Mouse (Mus musculus): ENCODE results near the gene Pdgfb. TPM values are rescaled to one million over a fixed set of nuclear protein-coding genes. Genes with fewer than 3 reads are reported as not detected.

The Pdgfb gene
- polyA plus RNA-seq, 1 experiment from 2014 or later, result 4.7 TPM

DNA sequence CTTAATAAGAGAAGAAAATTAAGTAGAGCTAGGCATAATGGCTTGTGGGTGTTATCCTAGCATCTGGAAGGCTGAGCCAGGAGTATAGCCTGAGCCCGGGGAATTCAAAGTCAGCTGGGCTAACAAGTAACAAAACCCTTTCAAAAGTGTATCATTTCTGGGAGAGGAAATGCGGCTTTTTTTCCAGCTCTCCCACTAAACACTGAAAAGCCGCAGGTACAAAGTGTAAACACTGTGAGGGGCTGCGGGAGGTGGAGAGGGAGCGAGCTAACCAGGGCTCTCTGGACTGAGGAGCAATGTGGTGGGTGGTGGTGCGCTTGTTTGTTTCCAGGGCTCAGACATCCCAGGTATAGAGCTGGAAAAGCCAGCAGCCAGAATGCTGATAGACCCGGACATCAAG, 50.4 kb downstream of the Pdgfb start:
- Histone ChIP-seq H3K27me3 (ENCODE audit: control insufficient read depth, insufficient read depth, low read length) (no peaks in the 10 kb centered on the region), H3K4me3 (replicated peaks; ENCODE audit: low read depth, low read length) (no peak overlapping the region), H3K4me2 (ENCODE audit: low read length) (no peak overlapping the region), H3K4me1 (ENCODE audit: control insufficient read depth, insufficient read depth, low read length) (no peaks in the 10 kb centered on the region), H3K27ac (replicated peaks; ENCODE audit: low read depth, low read length) (no peak overlapping the region), H3K9me3 (ENCODE audit: control insufficient read depth, low read length) (no peaks in the 10 kb centered on the region), H3K36me3 (ENCODE audit: control insufficient read depth, insufficient read depth, low read length) (no peaks in the 10 kb centered on the region), H3K9ac (replicated peaks; ENCODE audit: low read length) (no peak overlapping the region)
- ATAC-seq (ENCODE audit: low FRiP score, low TSS enrichment) (no peak), DNase-seq (no peak)
- WGBS, result 93% methylated on average over 7 of the region's 7 CpGs

DNA sequence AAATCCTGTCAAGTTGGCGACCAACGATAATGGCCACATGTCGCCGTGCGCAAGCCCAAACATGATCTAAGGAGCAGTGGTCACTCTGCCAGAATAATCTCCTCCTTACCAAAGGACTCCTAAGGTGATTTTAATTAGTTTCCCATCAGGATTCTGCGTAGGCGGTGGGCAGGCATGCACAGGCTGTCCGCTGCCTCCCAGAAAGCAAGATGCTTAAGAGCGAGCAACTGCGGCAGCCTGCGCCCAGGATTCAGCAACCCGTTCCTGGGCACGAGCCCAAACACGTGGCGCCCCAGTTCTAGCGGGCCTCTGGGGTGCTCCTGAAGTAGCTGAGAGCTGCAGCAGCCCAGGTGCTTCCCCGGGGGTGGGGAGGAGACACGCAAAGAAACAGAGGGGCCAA, 52.1 kb downstream of the Pdgfb start:
- Histone ChIP-seq H3K4me1 (ENCODE audit: control insufficient read depth, insufficient read depth, low read length) (no peaks in the 10 kb centered on the region), H3K27me3 (ENCODE audit: control insufficient read depth, insufficient read depth, low read length) (no peaks in the 10 kb centered on the region), H3K9me3 (ENCODE audit: control insufficient read depth, low read length) (no peaks in the 10 kb centered on the region), H3K27ac (replicated peaks; ENCODE audit: low read depth, low read length) (no peak overlapping the region), H3K9ac (replicated peaks; ENCODE audit: low read length) (no peak overlapping the region), H3K4me2 (ENCODE audit: low read length) (no peak overlapping the region), H3K36me3 (ENCODE audit: control insufficient read depth, insufficient read depth, low read length) (no peaks in the 10 kb centered on the region), H3K4me3 (replicated peaks; ENCODE audit: low read depth, low read length) (no peak overlapping the region)
- DNase-seq (no peak), ATAC-seq (ENCODE audit: low FRiP score, low TSS enrichment) (no peak)
- WGBS, result 64% methylated on average over 18 of the region's 18 CpGs

DNA sequence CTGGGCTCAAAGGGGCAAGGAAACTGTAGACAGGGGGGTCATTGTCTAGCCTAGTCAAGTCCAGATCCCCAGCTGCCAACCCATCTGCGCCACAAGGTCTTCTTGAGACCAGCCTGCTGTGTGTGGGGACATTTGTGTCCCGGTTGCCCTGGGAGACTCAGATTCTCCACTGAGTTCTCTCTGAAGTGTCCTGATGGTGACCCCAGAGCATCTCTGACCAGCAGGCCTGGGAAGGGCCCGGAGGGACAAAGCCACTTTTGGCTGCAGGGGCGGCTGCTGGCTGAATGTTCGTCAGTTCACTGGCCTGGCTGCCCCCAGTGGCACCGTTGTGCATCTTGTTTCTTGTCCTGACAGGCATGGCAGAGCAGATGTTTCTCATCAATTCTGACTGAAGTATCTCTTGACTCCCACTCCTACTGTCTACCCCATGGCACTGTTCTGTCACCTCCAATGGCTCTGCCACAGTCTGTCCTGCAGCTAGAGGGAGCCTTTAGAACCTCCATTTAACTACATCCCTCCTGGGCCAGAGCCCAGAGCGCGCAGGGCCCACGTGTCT, 53.3 kb downstream of the Pdgfb start:
- ATAC-seq (ENCODE audit: low FRiP score, low TSS enrichment), result no peak
- no peak overlapping the region for H3K27ac ChIP-seq (replicated peaks; ENCODE audit: low read depth, low read length)
- 60% methylated on average over 9 of the region's 9 CpGs for WGBS

DNA sequence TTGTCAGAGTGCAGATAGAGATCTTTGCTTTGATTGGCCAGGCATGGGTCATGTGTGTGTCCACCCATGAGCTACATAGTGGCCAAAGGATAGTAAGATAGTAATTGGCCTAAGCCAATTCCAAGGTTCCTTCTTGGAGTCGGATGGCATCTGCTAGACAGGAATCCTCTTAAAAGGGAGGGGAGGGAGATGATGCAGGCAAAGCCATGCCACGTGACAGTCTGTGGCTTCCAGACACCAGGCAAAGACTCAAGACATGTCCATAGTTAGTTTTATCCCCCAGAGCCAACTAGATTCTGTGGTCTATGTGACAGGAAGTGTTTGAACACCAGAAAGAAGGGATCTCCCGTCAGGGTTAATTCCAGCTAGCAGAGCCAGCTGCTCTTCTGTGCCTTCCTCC, 56.4 kb downstream of the Pdgfb start:
- Histone ChIP-seq H3K4me3 (replicated peaks; ENCODE audit: low read depth, low read length) (no peak overlapping the region), H3K36me3 (ENCODE audit: control insufficient read depth, insufficient read depth, low read length) (no peaks in the 10 kb centered on the region), H3K4me1 (ENCODE audit: control insufficient read depth, insufficient read depth, low read length) (no peaks in the 10 kb centered on the region), H3K27me3 (ENCODE audit: control insufficient read depth, insufficient read depth, low read length) (no peaks in the 10 kb centered on the region), H3K9ac (replicated peaks; ENCODE audit: low read length) (no peak overlapping the region), H3K9me3 (ENCODE audit: control insufficient read depth, low read length) (no peaks in the 10 kb centered on the region), H3K27ac (replicated peaks; ENCODE audit: low read depth, low read length) (no peak overlapping the region), H3K4me2 (ENCODE audit: low read length) (no peak overlapping the region)
- DNase-seq (no peak), ATAC-seq (ENCODE audit: low FRiP score, low TSS enrichment) (no peak)
- 49% methylated on average over 3 of the region's 3 CpGs for WGBS

More for the DNA sequence above, 53.3 kb downstream of the Pdgfb start:
- Histone ChIP-seq H3K9ac (replicated peaks; ENCODE audit: low read length) (no peak overlapping the region), H3K4me1 (ENCODE audit: control insufficient read depth, insufficient read depth, low read length) (no peaks in the 10 kb centered on the region), H3K9me3 (ENCODE audit: control insufficient read depth, low read length) (no peaks in the 10 kb centered on the region), H3K36me3 (ENCODE audit: control insufficient read depth, insufficient read depth, low read length) (no peaks in the 10 kb centered on the region), H3K4me2 (ENCODE audit: low read length) (no peak overlapping the region), H3K4me3 (replicated peaks; ENCODE audit: low read depth, low read length) (no peak overlapping the region), H3K27me3 (ENCODE audit: control insufficient read depth, insufficient read depth, low read length) (no peaks in the 10 kb centered on the region)
- no peak for DNase-seq

DNA sequence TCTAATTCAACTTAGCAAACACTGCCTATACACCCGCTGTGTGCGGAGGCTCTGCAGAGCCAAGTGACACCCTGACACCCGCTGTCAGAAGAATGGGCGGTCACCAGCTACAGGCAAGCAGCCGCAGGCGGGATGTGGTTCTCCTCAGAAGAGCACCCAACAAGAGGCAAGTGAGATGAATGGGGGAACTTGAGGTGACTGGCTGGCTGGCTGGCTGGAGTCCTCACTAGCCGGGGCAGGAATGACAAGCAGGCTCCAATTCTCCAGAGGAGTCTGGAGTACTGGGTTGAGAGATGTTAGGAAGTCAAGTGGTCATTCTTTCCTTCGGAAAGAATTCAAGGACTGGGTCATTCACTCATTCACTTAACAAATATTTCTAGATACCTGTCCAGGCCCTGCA, 58.2 kb downstream of the Pdgfb start:
- H3K4me2 ChIP-seq (ENCODE audit: low read length), result no peak overlapping the region
- no peak overlapping the region for H3K4me3 ChIP-seq (replicated peaks; ENCODE audit: low read depth, low read length)
- no peaks in the 10 kb centered on the region for H3K36me3 ChIP-seq (ENCODE audit: control insufficient read depth, insufficient read depth, low read length)
- no peak for ATAC-seq (ENCODE audit: low FRiP score, low TSS enrichment)
- DNase-seq, result no peak
- H3K27ac ChIP-seq (replicated peaks; ENCODE audit: low read depth, low read length), result no peak overlapping the region
- no peaks in the 10 kb centered on the region for H3K9me3 ChIP-seq (ENCODE audit: control insufficient read depth, low read length)
- no peaks in the 10 kb centered on the region for H3K4me1 ChIP-seq (ENCODE audit: control insufficient read depth, insufficient read depth, low read length)
- no peaks in the 10 kb centered on the region for H3K27me3 ChIP-seq (ENCODE audit: control insufficient read depth, insufficient read depth, low read length)
- no peak overlapping the region for H3K9ac ChIP-seq (replicated peaks; ENCODE audit: low read length)
- WGBS, result 90% methylated on average over 8 of the region's 8 CpGs

DNA sequence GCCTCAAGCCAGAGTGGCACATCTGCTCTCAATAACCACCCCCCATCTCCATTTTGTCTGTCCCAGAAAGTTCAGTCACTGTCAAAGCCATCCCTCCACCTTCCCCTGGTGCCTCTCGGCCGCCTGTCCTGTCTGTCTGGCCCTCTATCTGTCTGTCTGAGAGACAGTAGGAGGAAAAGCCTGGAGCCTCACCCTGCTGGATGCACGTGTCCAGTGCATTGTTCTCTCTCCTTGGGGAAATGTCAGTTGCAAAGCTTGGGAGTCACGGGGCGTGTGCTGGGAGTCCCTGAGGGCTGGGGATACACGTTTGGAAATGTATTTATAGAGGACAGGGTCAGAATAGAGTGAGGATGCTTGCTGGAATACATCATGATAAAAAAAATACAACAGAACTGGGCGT, 61.3 kb downstream of the Pdgfb start:
- H3K27ac ChIP-seq (replicated peaks; ENCODE audit: low read depth, low read length), result no peak overlapping the region
- H3K27me3 ChIP-seq (ENCODE audit: control insufficient read depth, insufficient read depth, low read length), result no peaks in the 10 kb centered on the region
- H3K9ac ChIP-seq (replicated peaks; ENCODE audit: low read length), result no peak overlapping the region
- no peak overlapping the region for H3K4me3 ChIP-seq (replicated peaks; ENCODE audit: low read depth, low read length)
- H3K36me3 ChIP-seq (ENCODE audit: control insufficient read depth, insufficient read depth, low read length), result no peaks in the 10 kb centered on the region
- H3K9me3 ChIP-seq (ENCODE audit: control insufficient read depth, low read length), result no peaks in the 10 kb centered on the region
- peaks cover 20% of the 10 kb centered on the region for H3K4me1 ChIP-seq (ENCODE audit: control insufficient read depth, insufficient read depth, low read length)
- WGBS, result 60% methylated on average over 7 of the region's 7 CpGs
- no peak for DNase-seq
- no peak overlapping the region for H3K4me2 ChIP-seq (ENCODE audit: low read length)
- ATAC-seq (ENCODE audit: low FRiP score, low TSS enrichment), result no peak

DNA sequence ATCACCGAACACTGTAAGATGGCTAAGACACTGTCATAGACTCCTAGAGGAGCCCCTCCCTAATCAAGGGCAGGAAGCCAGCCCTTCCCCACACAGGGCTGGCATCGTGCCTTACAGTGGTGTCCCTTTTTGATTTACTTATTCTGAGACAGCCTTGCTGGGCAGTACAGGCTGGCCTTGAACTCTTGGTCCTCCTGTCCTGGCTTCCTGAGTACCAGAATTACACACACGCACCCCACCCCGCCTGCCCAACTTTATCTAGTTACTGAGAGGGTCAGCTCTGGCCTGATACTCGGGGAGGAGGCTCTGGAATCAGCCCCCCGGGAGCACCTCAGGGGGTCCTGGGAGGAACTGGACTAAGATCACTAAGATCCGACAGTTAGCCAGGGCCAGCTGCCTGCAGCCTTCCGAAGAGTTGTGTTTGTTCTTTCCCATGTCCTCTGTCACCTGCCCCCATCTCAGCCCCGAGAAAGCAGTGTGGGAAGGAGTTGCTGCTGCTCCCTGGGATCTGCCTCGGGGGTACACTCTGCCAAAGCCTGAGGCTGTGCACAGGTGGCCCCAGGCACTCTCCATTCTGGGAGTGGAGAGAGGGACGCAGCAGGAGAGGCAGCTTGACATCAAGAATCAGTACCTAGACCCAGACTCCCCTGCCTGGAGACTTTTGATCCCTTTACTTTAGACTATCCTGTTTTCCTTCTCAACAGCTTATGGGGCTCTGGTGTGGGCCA, 62.1 kb downstream of the Pdgfb start:
- WGBS, result 56% methylated on average over 11 of the region's 11 CpGs
- no peaks in the 10 kb centered on the region for H3K36me3 ChIP-seq (ENCODE audit: control insufficient read depth, insufficient read depth, low read length)
- no peaks in the 10 kb centered on the region for H3K27me3 ChIP-seq (ENCODE audit: control insufficient read depth, insufficient read depth, low read length)
- H3K4me2 ChIP-seq (ENCODE audit: low read length), result no peak overlapping the region
- H3K9me3 ChIP-seq (ENCODE audit: control insufficient read depth, low read length), result no peaks in the 10 kb centered on the region
- H3K9ac ChIP-seq (replicated peaks; ENCODE audit: low read length), result no peak overlapping the region
- no peak overlapping the region for H3K4me3 ChIP-seq (replicated peaks; ENCODE audit: low read depth, low read length)
- H3K27ac ChIP-seq (replicated peaks; ENCODE audit: low read depth, low read length), result no peak overlapping the region
- DNase-seq (no peak), ATAC-seq (ENCODE audit: low FRiP score, low TSS enrichment) (no peak)
- H3K4me1 ChIP-seq (ENCODE audit: control insufficient read depth, insufficient read depth, low read length), result peaks cover 20% of the 10 kb centered on the region

DNA sequence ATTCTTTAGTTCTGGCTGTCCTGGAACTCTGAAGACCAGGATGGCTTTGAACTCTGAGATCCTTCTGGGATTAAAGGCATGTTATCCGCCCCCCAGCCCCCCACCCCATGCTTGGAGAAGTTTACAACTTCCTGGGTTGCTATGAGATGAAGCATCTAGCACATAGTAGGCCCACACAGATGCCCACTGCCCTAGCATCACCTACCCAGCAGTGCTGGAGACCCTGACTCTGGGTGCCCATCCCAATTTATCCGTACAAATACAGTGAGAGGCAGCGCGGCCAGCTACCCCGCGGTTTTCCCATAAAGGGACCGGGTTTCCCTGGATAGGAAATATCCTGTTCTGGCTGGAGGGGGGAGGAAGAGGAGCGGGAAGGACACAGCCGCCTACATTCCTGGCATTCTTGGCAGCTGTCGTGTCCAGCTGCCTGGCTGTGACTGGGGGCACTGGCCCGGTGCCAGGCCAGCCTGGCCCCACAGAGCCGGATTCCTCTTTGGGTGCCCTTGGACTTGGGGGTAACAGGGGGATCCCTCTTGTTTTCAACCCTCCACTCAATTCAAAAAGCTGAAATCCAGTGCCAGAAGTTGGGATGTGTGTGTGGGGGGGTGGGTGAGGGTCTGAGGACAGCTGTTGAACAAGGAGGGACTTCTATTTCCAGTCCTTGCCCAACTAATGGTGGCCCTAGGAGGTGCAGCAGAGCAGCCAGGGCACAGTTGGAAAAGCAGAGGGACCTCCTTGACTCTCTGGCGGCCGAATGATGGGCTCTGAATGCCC, 62.9 kb downstream of the Pdgfb start:
- WGBS, result 55% methylated on average over 14 of the region's 14 CpGs
- no peaks in the 10 kb centered on the region for H3K36me3 ChIP-seq (ENCODE audit: control insufficient read depth, insufficient read depth, low read length)
- H3K4me3 ChIP-seq (replicated peaks; ENCODE audit: low read depth, low read length), result no peak overlapping the region
- H3K27me3 ChIP-seq (ENCODE audit: control insufficient read depth, insufficient read depth, low read length), result no peaks in the 10 kb centered on the region
- no peaks in the 10 kb centered on the region for H3K9me3 ChIP-seq (ENCODE audit: control insufficient read depth, low read length)
- H3K4me2 ChIP-seq (ENCODE audit: low read length), result no peak overlapping the region
- 0 out of 2 replicates have a peak overlapping the region, but pooled peaks have one; percentile 68 for H3K27ac ChIP-seq (replicated peaks; ENCODE audit: low read depth, low read length)
- H3K4me1 ChIP-seq (ENCODE audit: control insufficient read depth, insufficient read depth, low read length), result peaks cover 20% of the 10 kb centered on the region
- no peak for DNase-seq
- no peak for ATAC-seq (ENCODE audit: low FRiP score, low TSS enrichment)
- no peak overlapping the region for H3K9ac ChIP-seq (replicated peaks; ENCODE audit: low read length)

Data from midbrain, embryonic 14.5 days (tissue).